Comparison of ENCODE assay signal across 16 mouse cellular contexts in genomic region chr6:30062544-30062943, GRCm38 (mm10).
"Had no signal": no experiment of that assay in that cellular context is flagged by ENCODE, and none has a peak within 500 bp of the region (broad histone marks: within the 10 kb centered on the region; RNA-seq: fewer than 3 reads in every experiment).

No protein-coding gene starts in this region.

- H3K27ac ChIP-seq: neural tube, embryonic 12.5 days; neural tube, embryonic 13.5 days; neural tube, embryonic 15.5 days; stomach, embryonic 15.5 days had no signal

- H3K36me3 ChIP-seq: neural tube, embryonic 12.5 days; neural tube, embryonic 13.5 days; neural tube, embryonic 15.5 days; stomach, embryonic 15.5 days had no signal

- H3K9ac ChIP-seq: neural tube, embryonic 12.5 days; neural tube, embryonic 13.5 days; neural tube, embryonic 15.5 days; stomach, embryonic 15.5 days had no signal

- DNase-seq: retina, postnatal 1 day; right cerebral cortex, adult 18-20 months; right cerebral cortex, postnatal 14 days; right cerebral cortex, postnatal 25 days; right cerebral cortex, postnatal 4 days; spleen, adult 18-20 months; thymus, adult 18-20 months; thymus, adult 2 months; thymus, postnatal 14 days; thymus, postnatal 25 days; thymus, postnatal 36 days; thymus, postnatal 4 days had no signal

- H3K4me1 ChIP-seq: neural tube, embryonic 12.5 days; neural tube, embryonic 13.5 days; neural tube, embryonic 15.5 days; stomach, embryonic 15.5 days had no signal

- H3K4me2 ChIP-seq: neural tube, embryonic 12.5 days; neural tube, embryonic 13.5 days; neural tube, embryonic 15.5 days; stomach, embryonic 15.5 days had no signal

- H3K4me3 ChIP-seq: neural tube, embryonic 12.5 days; neural tube, embryonic 13.5 days; neural tube, embryonic 15.5 days; stomach, embryonic 15.5 days had no signal

- H3K9me3 ChIP-seq: neural tube, embryonic 12.5 days; neural tube, embryonic 13.5 days; neural tube, embryonic 15.5 days; stomach, embryonic 15.5 days had no signal

- H3K27me3 ChIP-seq: neural tube, embryonic 12.5 days; neural tube, embryonic 13.5 days; neural tube, embryonic 15.5 days; stomach, embryonic 15.5 days had no signal
